Mouse (Mus musculus): Measurements from ENCODE around the gene Ank3.

- TF ChIP-seq CTCF (IDR thresholded peaks at IDR 0.05; ENCODE audit: control insufficient read depth, insufficient read depth, low read length): no peak
- no peak for TF ChIP-seq POLR2A (IDR thresholded peaks at IDR 0.05; ENCODE audit: borderline replicate concordance, control insufficient read depth, low read depth, low read length)
Measured at GRCm38 (mm10) chr10:69731341-69731740, 332.8 kb downstream of the Ank3 start.
